Mouse (Mus musculus): ENCODE results near the gene Lefty2.

DNA sequence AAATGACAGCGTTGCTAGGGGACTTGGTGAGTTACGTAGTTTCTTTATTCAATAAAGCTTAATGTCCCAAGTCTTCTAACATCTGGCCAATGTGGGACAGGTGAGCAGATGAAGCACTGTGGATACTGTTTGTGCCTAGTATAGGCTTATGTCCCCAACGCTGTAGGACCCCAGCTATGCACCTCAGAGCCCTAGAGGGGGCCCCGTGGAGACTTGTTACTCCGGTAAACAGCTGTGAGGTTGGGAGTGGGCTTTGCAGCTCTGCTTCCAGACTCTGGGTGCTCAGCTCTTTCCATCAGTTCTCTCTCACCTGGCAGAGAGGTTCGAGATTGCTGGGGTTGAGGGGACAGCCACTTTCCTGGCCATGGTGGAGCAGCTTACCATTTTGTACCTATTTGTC, 12.4 kb downstream of the Lefty2 start:
- TF ChIP-seq MYOG (IDR thresholded peaks at IDR 0.05; ENCODE audit: control insufficient read depth in 1 of 3, insufficient read depth in 1 of 3, insufficient read length in 2 of 3, low read depth in 2 of 3): no peak
- TF ChIP-seq SRF (IDR thresholded peaks at IDR 0.05; ENCODE audit: control insufficient read depth, insufficient read length, low read depth): no peak
- no peak for TF ChIP-seq POLR2A (IDR thresholded peaks at IDR 0.05; ENCODE audit: insufficient read length, low read depth)
- no peak for TF ChIP-seq CEBPB (IDR thresholded peaks at IDR 0.05; ENCODE audit: insufficient read depth, poor library complexity, severe bottlenecking)
- no peak for TF ChIP-seq E2F4 (IDR thresholded peaks at IDR 0.05; ENCODE audit: insufficient read depth)
- TF ChIP-seq POLR2AphosphoS2 (IDR thresholded peaks at IDR 0.05; ENCODE audit: insufficient read length, low read depth): no peak
- no peak for TF ChIP-seq USF1 (IDR thresholded peaks at IDR 0.05; ENCODE audit: low read depth)

Data from myocyte (in vitro differentiated cells).